Mouse (Mus musculus) heart, adult 9 months (tissue): ENCODE results near the gene Zfyve28.

Source experiments
- DNase-seq, 2 experiments: peaks; one replicate each; pipeline ENCODE4 v3.0.0; 2022; ENCODE audit warnings: low spot score in 2 of 2

The Zfyve28 gene

DNA sequence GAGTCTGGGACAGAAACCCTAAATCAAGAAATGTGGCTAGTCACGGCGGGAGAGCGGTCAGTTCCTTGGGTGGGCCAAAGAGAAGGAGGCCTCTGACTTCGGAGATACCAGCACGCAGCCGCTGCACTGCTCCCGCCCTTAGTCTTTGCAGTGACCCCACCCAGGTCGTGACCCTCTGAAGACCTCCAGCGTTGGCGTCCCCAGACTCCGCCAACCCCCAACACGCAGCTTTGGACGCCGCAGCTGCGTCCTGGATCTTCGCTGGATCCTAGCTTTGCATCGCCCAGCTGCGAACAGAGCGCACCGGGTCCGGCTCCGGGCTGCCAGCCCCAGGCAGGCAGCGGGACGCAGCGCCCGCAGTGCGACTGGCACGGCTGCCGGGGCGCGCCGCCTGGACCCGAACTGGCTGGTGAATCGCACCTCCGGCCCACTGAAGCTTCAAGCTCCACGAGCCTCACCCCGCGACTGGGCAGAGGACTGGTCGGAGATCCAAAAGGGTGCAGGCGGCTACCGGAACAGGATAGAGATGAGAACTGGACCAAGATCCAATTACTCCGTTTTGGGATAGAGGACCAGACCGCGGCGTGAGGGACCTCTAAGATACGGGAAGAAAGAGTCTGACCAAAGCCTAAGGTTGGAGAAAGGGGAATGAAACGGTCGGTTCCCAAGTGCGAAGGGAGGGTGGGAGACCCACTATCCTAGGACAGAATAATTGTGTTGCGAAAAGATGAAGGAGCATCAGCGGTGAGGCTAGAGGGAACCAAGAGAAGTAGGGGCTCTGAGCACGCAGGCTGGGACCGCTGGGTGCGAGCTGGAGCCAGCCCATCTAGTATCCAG, 1.0 kb downstream of the Zfyve28 start:
- no peak for DNase-seq

DNA sequence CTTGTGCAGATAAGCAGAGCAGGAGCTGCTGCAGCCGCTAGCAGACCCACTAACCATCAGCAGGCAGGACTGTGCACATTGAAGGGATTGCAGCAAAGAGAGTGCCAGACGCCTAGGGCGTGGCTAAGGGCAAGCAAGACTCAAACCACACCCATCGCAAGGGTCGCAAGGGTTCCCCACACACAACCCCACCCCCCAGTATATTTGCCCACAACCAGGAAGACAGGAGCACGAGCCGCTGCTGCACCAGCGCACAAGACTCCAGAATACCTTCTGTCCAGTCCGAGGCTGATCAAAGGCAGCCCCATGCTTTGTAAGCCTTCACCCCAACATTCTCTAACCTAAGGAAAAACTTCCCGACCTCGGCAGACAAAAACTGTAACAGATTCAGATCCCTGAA, 1.7 kb downstream of the Zfyve28 start:
- no peak for DNase-seq

DNA sequence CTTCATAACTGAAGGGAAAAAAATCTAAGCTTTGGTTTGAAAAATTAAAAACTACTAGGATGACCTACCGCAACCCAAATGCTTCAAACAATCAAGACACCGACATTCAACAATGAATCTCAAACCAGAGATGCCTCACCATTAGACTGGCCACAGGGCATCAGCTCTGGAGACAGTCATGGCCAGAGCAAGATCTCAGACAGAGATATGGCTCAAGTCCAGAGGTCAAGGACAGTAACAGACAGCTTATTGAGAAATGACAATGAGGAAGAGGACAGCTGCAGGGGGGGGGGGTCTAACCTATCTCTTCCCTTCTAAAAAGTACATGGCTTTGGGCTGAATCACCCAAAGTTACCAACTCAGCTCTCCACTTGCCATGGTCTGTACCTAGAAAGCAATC, 3.0 kb downstream of the Zfyve28 start:
- no peak for DNase-seq

DNA sequence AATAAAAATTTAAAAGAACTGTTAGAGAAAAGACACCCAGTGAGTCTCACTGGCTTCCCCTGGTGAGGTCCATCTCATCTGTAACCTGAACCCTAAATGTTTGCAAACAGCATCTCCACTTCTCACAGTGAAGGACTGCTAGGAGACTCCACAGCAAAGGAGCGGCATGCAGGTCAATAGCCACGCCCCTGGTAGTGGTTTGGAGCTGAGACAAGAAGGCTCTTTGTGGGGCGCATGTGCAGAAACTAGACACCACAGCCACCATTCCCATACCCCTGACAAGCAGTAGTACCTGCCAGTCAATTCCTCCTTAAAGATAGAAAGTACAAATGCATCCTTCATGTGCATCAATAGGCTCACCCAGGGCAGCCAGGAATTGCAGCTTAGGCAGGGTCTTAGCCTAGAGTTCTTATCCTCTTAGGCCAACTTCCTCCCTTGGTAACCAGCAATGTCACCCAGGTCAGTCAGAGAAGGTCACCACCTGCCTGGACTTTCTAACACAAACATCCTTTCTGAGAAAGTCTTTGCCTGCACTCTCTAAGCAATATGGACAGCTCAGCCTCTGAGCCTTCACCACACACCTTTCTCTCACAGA, 4.0 kb downstream of the Zfyve28 start:
- no peak for DNase-seq

DNA sequence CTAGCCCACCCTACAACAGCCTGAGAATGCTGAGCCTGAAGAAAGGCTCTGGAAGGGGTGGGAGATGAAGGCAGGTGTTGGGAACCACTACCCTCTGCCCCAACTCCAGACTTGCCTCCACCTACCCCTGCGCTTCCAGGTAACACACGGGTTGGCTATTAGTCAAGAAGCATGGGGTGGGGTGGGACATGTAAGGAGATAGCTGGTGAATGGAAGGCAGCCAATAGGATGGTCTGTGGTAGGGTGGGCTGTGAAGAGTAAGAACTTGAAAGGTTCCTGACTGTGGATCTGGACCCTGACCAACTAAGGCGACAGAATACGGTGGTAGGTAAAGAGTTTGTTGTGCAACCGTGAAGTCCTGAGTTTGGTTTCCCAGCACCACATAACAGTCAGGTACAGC, 4.9 kb downstream of the Zfyve28 start:
- DNase-seq, result no peak

DNA sequence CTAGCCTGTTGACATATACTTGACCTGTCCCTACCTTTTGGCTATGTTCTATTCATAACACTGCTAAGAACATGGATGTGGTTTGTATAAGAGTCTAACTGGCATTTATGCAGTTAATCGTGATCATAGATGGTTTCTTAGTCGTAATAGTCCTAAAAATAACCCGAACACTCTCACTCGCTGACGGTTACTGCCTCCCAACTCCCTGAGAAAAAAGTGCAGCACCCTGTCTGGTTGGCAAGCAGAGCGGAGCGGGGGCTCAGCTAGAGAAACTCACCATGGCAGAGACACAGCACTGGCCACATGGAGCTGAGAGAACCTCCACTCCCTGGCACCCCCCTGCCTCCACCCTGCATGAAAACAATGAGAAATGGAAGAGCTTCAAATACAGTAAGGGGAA, 7.3 kb downstream of the Zfyve28 start:
- DNase-seq, result no peak

DNA sequence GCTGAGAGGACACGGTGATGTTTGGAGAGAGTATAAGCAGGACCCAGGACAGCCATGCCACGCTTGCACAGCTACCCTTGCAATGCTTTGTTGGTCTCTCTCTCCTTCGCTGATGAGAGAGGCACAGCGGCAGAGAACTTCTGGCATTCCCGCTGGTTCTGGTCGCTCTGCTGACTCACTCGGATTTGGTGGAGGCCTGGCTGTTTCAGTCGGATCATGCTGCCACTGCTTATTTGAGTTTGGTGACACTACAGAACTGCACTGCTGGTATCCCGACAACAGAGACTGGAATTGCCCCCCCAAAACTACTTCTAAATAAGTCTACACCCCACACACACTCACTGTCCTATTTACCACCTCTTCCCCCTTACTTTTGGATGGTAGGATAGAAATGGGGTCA, 9.0 kb downstream of the Zfyve28 start:
- no peak for DNase-seq

DNA sequence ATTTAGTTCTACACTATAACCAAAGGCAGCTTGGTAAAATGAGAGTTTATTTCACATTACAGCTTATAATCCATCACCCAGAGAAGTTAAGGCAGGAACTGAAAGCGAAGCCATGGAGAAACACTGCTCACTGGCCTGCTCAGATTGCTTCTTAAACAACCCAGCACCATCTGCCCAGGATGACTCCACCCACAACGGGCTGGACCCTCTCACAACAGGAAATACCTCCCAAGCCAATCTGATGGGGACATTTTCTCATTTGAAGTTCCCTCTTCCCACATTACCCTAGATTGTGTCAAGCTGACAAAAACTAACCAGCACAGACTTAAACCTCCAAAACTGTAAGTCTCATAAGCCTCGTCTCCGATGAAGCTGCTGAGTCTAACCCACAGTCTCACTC, 10.2 kb downstream of the Zfyve28 start:
- DNase-seq, result no peak

DNA sequence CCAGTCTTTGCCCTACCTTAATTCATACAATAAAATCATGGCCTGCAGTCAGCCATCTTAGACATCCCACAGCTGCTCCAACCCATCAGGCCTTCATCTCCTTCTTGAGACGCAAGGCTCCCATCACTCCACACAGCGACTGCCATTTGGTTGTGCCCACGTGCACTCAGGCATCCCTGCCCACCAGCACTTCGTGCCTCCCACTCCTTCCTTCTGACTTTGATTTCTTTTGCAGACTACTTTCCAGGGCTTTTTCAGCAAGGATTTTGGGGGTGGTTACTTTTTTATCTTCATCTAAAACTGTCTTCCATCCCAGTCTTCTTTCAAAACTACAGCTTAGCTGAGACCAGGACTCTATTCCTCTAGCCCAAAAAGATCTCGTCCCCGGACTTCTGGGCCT, 11.5 kb downstream of the Zfyve28 start:
- DNase-seq, result no peak

DNA sequence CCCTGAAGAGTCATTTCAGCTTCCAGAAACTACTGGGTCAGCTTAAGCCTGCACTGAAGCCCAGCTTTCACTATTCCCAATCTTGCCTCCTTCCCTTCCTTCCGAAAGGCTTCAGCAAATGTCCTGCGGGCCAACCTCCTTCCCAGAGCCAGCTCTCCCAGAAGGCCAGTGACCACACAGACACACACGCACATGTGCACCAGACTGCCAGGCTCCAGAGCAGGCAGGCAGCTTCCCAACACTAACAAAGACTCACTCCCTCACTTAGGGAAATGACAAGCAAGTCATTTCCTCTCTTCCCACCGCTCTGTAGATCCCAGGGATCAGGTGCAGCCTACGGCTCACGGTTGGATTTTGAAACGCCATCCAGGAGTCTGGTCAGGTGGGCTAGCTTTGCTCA, 12.1 kb downstream of the Zfyve28 start:
- peak; percentile 35 to 58 for DNase-seq

DNA sequence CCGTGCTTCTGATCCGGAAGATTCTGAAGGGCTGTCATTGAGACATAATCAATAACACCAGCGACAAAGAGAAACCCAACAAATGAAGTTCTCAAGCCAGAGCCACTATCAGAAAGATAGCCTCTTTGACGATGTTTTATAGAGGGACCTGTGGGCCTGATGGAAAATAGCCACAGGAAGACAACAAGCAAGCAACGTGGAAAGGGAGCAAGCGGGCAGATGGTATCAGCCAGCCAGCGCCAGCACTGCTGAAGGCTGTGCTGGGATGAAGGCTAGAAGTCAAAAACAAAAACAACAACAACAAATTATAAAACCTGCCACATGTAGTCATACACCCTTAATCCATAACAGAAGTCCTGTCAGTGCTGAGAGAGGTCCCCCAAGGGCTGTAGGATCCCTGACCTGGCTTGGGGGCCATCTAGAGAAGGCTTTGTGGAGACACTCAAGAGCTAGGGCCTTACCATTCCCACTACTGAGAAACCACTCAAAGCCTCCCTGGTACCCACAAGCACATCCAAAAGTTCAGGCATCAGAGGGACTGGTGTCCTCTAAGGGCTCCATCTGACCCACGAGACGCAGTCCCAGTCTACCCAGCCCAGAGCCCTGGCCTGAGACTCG, 13.5 kb downstream of the Zfyve28 start:
- no peak for DNase-seq

DNA sequence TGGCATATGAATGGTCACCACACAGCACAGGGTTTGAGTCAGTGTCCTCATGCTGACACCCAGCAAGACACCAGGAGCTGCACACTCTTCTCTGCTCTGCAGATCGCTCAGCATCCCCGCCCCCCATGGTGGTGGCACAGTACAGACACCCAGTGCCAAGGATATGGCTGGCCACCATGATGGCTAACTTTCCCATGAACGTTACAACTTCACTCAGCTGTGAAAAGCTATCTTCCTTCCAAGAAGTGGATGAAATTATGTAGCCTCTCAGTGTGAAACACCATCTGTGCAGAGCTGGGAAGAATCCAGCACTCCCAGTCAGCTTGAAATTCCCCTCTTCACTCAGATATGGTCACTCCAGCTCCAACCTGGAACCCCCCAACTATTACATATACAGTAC, 14.0 kb downstream of the Zfyve28 start:
- DNase-seq, result no peak

DNA sequence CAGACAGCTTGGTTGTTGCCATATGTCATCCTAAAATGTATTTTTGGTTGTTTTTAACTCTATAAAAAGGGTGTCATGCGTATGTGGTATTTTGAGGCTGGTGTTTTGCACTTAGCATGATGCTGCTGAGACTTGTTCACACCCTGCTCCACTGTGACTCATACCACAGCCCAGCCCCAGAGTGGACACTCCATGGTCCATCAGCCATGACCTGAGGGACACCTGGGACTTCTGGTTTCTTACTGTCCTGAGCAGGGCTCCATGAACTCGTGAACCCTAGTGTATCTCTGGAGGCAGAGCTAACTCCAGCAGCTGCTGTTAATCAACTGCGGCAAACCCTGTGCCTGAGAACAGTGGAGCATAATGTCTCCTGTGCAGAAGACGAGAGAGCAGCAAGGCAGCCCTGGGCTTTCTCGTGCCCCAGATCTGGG, 15.0 kb downstream of the Zfyve28 start:
- no peak for DNase-seq

DNA sequence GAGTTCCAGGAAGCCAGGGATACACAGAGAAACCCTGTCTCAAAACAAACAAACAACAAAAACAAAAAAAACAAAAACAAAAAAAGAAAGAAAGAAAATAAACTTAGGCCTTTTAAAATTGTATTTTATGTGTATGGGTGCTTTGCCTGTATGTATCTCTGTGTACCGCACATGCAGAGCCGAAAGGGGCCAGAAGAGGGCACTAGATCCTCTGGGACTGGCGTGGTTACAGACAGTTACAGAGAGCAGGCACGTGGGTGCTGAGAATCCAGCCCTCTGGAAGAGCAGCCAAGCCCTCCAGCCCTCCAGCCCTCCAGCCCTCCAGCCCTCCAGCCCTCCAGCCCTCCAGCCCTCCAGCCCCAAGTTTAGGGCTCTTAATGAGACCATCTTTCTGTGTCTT, 16.5 kb downstream of the Zfyve28 start:
- no peak for DNase-seq

DNA sequence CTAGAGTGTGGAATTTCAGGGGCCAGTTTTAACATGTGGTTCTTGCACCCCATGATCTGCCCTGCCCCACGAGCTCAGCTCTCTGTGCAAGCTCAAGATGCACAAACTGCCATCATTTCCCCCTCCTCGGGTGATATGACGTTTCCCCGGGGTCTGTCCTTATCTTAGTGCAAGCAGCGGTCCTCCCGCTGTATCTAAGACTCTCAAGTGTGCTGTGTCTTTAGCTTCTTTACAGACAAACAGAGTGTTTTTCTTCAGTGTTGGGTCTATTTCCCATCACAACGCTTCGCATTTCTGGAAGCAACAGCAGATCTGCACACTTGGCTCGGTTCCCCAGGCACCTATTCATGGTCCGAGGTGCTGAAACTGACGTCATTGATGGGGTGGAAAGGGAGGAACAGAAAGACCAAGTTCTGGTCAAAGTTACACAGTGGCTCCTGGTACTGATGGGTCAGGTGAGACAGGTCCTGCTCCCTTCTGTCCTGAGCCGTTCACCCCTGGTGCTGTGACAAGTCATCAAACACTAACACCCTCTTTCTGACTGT, 18.3 kb downstream of the Zfyve28 start:
- DNase-seq, result no peak

DNA sequence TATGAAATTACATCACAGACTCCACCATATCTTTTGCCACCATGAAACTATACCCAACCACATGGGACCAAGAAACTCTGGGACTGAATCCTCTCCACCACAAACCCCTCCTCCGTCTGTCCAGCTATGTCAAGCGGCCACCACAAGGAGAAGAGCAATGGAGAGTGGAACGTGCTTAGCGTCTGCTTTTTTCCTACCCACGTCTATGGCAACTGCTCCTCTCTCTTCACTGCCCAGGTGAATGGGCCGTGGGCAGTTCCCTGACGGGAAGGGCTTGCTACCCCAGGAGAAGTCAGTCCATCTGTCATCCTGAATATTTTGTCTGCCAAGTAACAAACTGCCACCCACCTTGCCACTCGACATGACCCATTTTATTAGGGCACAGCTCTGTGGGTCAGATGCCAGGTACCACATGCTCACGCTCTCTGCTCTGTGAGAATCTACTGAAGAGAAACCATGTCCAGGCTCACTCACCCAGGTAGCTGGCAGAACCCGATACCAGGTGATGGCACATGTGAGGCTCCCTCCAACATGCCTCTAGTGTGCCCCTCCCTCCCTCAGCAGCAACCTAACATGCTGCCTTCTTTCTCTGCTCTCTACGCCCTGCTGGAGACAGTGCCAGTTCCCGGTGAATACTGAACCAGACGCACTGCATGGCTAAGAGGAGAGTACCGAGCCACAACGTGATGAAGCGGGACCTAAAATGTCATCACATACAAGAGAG, 18.9 kb downstream of the Zfyve28 start:
- no peak for DNase-seq

DNA sequence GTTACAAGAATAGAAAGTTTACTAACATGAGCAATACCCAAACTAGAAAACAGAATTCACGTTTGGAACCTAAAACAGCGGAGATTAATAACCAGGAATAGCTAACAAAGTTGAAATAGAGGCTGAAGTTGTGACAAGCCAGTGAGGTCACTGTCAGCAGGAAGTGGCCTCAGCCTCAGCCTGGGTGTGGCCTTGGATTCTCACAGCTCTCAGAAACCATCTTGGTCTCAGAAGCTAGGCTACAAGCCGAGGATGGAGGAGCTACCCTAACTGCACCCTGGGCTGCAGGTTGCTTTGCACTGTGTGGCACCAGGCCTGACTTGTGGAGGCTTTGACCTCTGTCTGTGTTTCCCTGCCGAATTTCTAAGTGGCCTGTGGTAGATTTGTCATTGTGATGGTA, 22.2 kb downstream of the Zfyve28 start:
- DNase-seq, result no peak

DNA sequence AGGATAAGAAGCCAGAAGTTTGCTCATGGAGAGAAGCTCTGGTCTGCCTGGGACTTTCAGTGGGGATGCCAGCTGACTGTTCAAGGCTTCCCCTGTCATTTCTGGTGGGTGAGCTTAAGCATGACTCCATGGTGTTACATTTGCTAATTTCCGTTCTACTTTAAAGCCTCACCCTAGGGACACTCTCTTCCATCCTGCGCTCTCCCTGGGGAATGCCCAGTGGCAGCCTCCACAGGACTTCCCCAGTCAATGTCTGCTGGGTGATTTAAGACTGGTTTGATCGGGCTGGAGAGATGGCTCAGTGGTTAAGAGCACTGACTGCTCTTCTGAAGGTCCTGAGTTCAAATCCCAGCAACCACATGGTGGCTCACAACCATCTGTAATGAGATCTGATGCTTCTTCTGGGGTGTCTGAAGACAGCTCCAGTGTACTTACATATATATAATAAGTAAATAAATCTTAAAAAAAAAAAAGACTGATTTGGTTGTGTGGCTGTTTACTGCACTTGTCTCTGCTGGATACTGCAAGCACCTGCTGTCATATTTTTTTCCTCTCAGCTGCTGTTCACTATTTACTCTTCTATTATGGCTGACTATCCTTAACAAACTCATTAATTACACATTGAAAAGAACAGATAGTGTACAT, 29.0 kb downstream of the Zfyve28 start:
- no peak for DNase-seq

DNA sequence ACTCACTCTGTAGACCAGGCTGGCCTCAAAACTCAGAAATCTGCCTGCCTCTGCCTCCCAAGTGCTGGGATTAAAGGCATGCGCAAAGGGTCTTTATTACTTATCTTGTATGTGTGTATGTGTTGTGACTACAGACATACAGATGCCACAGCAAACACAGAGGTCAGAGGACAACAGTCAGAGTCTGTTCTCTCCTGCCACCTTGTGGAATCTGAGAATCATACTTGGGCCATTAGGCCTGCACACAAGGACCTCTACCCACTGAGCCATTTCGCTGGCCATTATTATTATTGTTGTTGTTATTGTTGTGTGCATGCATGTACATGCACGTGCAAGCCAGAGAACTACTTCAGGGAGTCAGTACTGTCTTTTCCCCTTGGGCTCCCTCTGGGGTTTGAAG, 33.1 kb downstream of the Zfyve28 start:
- no peak for DNase-seq

DNA sequence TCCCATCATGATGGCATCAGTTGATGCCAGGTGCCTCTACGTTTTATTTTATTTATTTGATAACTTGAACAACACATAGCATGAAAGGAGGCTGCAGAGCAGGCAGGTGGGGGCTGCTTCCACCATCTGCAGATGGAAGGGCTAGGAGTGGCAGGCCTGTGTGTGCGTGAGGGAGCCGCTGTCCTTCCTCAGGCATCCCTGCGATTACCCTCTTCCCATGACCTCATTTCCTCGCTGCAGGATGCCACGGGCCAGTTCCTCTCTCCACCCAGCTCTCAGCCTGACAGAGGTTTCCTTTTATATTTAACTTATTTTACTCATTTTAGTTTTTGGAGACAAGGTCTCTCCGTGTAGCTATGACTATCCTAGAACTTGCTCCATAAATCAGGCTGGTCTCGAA, 33.9 kb downstream of the Zfyve28 start:
- DNase-seq, result no peak

DNA sequence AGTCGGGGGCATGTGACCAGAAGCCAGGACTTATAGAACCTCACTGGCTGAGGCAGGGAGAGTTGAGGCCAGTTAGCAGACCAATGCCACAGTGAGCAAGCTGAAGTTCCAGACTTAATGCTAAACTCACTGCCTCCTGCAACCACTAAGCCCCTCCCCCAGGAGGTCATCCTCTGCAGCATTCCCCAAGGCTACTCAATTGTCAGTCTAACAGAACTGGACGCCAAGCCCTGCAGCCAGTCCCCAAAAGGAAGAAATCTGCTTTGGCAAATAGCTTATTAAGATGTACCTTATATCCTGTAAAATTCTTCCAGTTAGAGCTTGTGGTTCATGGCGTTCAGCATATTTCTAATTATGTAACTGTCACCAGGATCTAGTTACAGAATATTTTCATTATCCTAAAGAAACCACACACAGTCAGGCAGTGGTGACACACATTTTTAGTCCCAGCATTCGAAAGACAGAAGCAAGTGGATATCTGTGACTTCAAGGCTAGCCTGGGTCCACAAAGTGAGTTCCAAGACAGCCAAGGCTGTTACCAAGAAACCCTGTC, 35.2 kb downstream of the Zfyve28 start:
- DNase-seq, result no peak
